Mouse (Mus musculus) hindbrain, embryonic 10.5 days (tissue): ENCODE measurements around the gene Tex12. TPM values are rescaled to one million over a fixed set of nuclear protein-coding genes. Genes with fewer than 3 reads are reported as not detected.

Experiments used
- DNase-seq: peaks from one replicate; pipeline ENCODE4 v3.0.0-alpha.2; 2017; ENCODE audit warnings: low spot score
- H3K27ac ChIP-seq: fragments of 300-500 bp; sonication (generic); 2 replicates; pipeline ENCODE4 v1.5.1; 2016; ENCODE audit warnings: mild to moderate bottlenecking, moderate library complexity
- H3K27me3 ChIP-seq: fragments of 300-500 bp; sonication (generic); 2 replicates; pipeline ENCODE4 v1.6.1; 2016; ENCODE audit warnings: mild to moderate bottlenecking; ENCODE audit not compliant: poor library complexity, insufficient read depth, severe bottlenecking
- H3K36me3 ChIP-seq: fragments of 300-500 bp; sonication (generic); 2 replicates; pipeline ENCODE4 v1.6.1; 2016; ENCODE audit warnings: mild to moderate bottlenecking, moderate library complexity
- H3K4me1 ChIP-seq: fragments of 300-500 bp; sonication (generic); replicated peaks from 2 replicates; pipeline ENCODE4 v1.6.1; 2016; ENCODE audit warnings: mild to moderate bottlenecking
- H3K4me3 ChIP-seq: fragments of 300-500 bp; sonication (generic); 2 replicates; pipeline ENCODE4 v1.5.1; 2016; ENCODE audit warnings: mild to moderate bottlenecking, moderate library complexity
- H3K9me3 ChIP-seq: fragments of 300-500 bp; sonication (generic); 2 replicates; pipeline ENCODE4 v1.6.1; 2016; ENCODE audit warnings: mild to moderate bottlenecking, moderate library complexity
- WGBS: fragments of 180-500 bp; shearing (Covaris S2); methylation state at CpG from one replicate; pipeline ENCODE4 v1.1.7; 2016; 5-methylcytosine and 5-hydroxymethylcytosine counted together
- polyA plus RNA-seq: library from polyadenylated mRNA; unstranded; fragments of >200 nt; fragmentation: Nextera tagmentation; extraction: Ambion mirVana; gene quantifications from 2 replicates; pipeline ENCODE4 v1.2.1, GENCODE M21; 2016

Tex12 gene
- polyA plus RNA-seq, 1 experiment from 2014 or later: 0.21 TPM

GRCm38 (mm10) chr9:50585145-50585818 lies 24.2 kb upstream of the Tex12 start:
- Histone ChIP-seq H3K4me1 (no peaks in the 10 kb centered on the region), H3K4me3 (no peak overlapping the region), H3K27me3 (no peaks in the 10 kb centered on the region), H3K27ac (no peak overlapping the region), H3K9me3 (no peaks in the 10 kb centered on the region), H3K36me3 (no peaks in the 10 kb centered on the region)
- DNase-seq: no peak
- WGBS: 82% methylated on average over 6 of the region's 6 CpGs

GRCm38 (mm10) chr9:50580370-50580769 lies 19.2 kb upstream of the Tex12 start:
- no peaks in the 10 kb centered on the region for H3K9me3 ChIP-seq
- no peak for DNase-seq
- H3K4me3 ChIP-seq: no peak overlapping the region
- no peak overlapping the region for H3K27ac ChIP-seq
- H3K4me1 ChIP-seq: no peaks in the 10 kb centered on the region
- WGBS: 49% methylated on average over 4 of the region's 4 CpGs
- H3K36me3 ChIP-seq: no peaks in the 10 kb centered on the region
- H3K27me3 ChIP-seq: no peaks in the 10 kb centered on the region

GRCm38 (mm10) chr9:50569599-50570525 lies 8.7 kb upstream of the Tex12 start:
- H3K4me1 ChIP-seq: no peaks in the 10 kb centered on the region
- H3K36me3 ChIP-seq: no peaks in the 10 kb centered on the region
- H3K27ac ChIP-seq: no peak overlapping the region
- H3K4me3 ChIP-seq: no peak overlapping the region
- WGBS: 81% methylated on average over 10 of the region's 10 CpGs
- DNase-seq: no peak
- H3K27me3 ChIP-seq: no peaks in the 10 kb centered on the region
- H3K9me3 ChIP-seq: no peaks in the 10 kb centered on the region

DNA sequence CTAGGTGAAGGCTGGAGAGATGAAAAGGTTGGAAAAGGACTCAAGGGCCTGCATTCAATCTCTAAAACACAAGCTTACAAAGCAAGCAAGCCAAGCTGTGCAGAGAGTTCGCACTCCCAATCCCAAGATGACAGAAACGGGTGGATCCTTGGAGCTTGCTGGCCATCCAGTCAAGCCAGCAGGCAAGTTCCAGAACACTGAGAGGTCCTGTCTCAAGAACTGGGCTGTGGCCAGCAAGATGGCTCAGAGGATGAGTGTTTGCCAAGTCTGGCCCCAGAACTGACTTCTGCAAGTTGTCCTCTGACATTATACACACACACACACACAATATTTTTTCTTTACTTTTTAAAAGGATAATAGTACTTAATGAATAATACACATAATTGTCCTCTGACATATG lies 6.8 kb upstream of the Tex12 start:
- no peaks in the 10 kb centered on the region for H3K36me3 ChIP-seq
- no peak for DNase-seq
- H3K4me1 ChIP-seq: no peaks in the 10 kb centered on the region
- no peak overlapping the region for H3K27ac ChIP-seq
- WGBS: 93% methylated on average over 2 of the region's 2 CpGs
- no peak overlapping the region for H3K4me3 ChIP-seq
- H3K9me3 ChIP-seq: no peaks in the 10 kb centered on the region
- no peaks in the 10 kb centered on the region for H3K27me3 ChIP-seq

DNA sequence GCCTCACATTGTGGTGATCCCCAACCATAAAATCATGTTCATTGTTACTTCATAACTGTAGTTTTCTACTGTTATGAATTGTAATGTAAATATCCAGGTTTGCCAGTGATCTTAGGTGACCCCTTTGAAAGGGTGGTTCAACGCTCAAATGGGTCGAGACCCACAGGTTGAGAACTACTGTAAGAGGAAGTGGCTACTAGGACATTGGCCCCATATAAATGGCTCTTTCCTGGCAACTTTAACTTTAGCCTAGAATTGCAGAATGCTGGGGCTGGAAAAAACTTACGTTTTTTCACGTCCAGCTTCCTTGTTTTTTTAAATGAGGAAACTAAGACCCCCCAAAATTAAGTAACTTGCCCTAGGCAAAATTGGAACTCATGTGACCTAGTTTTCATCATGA lies 6.2 kb upstream of the Tex12 start:
- 91% methylated on average over 4 of the region's 4 CpGs for WGBS
- H3K27me3 ChIP-seq: no peaks in the 10 kb centered on the region

GRCm38 (mm10) chr9:50565940-50566339 lies 4.8 kb upstream of the Tex12 start:
- WGBS: 84% methylated on average over 4 of the region's 4 CpGs

More for the DNA sequence above, 6.2 kb upstream of the Tex12 start:
- Histone ChIP-seq H3K4me3 (no peak overlapping the region), H3K9me3 (no peaks in the 10 kb centered on the region), H3K4me1 (no peaks in the 10 kb centered on the region), H3K27ac (no peak overlapping the region), H3K36me3 (no peaks in the 10 kb centered on the region)
- DNase-seq: no peak

GRCm38 (mm10) chr9:50565173-50565572 lies 4.0 kb upstream of the Tex12 start:
- H3K4me3 ChIP-seq: no peak overlapping the region
- no peaks in the 10 kb centered on the region for H3K9me3 ChIP-seq
- WGBS: 79% methylated on average over 7 of the region's 7 CpGs
- DNase-seq: no peak
- H3K27ac ChIP-seq: no peak overlapping the region
- H3K4me1 ChIP-seq: no peaks in the 10 kb centered on the region
- H3K27me3 ChIP-seq: no peaks in the 10 kb centered on the region
- H3K36me3 ChIP-seq: no peaks in the 10 kb centered on the region

More at GRCm38 (mm10) chr9:50565940-50566339, 4.8 kb upstream of the Tex12 start:
- Histone ChIP-seq H3K27ac (no peak overlapping the region), H3K27me3 (no peaks in the 10 kb centered on the region), H3K9me3 (no peaks in the 10 kb centered on the region), H3K36me3 (no peaks in the 10 kb centered on the region), H3K4me1 (no peaks in the 10 kb centered on the region), H3K4me3 (no peak overlapping the region)
- DNase-seq: no peak

GRCm38 (mm10) chr9:50561918-50562360 lies 814 bp upstream of the Tex12 start:
- H3K27me3 ChIP-seq: no peaks in the 10 kb centered on the region
- DNase-seq: no peak
- H3K4me1 ChIP-seq: no peaks in the 10 kb centered on the region
- H3K9me3 ChIP-seq: no peaks in the 10 kb centered on the region
- H3K36me3 ChIP-seq: no peaks in the 10 kb centered on the region
- 90% methylated on average over 2 of the region's 2 CpGs for WGBS
- no peak overlapping the region for H3K4me3 ChIP-seq
- no peak overlapping the region for H3K27ac ChIP-seq

DNA sequence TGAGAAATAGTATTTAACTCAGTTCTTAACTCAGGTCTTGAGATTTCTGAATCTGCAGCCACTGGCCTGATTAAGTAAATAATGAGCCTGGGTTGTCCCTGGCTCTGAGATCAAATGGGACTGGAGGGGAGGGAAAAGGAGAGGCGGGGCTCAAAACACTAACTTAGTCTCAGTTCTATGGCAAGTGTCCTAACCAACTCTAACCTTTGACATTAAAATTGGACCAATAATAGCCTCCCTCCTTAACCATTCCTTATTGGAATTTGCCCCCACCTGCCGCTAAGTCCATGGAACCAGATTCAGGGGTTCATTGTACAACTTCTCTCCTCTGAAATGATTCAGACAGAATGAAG lies 6.1 kb downstream of the Tex12 start, which contains the start of gene Bco2:
Bco2 (minus strand) TSS at position 88 of the 353 bp plus-strand sequence.
- Histone ChIP-seq H3K27ac (peak within 1 kb of the TSS; percentile 79), H3K9me3 (no peaks in the 10 kb centered on the region), H3K4me1 (peaks cover 15% of the 10 kb centered on the region), H3K4me3 (peak within 1 kb of the TSS; percentile 41), H3K27me3 (no peaks in the 10 kb centered on the region), H3K36me3 (no peaks in the 10 kb centered on the region)
- no peak for DNase-seq
- WGBS: 18% methylated on average over 2 of the region's 2 CpGs

GRCm38 (mm10) chr9:50554241-50555093 lies 6.7 kb downstream of the Tex12 start, which contains the start of gene Il18:
Gene Il18, plus strand, starts transcription at chr9:50554827.
- Histone ChIP-seq H3K27me3 (no peaks in the 10 kb centered on the region), H3K27ac (peak within 1 kb of the TSS; percentile 79), H3K36me3 (no peaks in the 10 kb centered on the region), H3K4me3 (peak within 1 kb of the TSS; percentile 41), H3K9me3 (no peaks in the 10 kb centered on the region), H3K4me1 (peaks cover 15% of the 10 kb centered on the region)
- 26% methylated on average over 12 of the region's 12 CpGs for WGBS
- peak; percentile 50 for DNase-seq

DNA sequence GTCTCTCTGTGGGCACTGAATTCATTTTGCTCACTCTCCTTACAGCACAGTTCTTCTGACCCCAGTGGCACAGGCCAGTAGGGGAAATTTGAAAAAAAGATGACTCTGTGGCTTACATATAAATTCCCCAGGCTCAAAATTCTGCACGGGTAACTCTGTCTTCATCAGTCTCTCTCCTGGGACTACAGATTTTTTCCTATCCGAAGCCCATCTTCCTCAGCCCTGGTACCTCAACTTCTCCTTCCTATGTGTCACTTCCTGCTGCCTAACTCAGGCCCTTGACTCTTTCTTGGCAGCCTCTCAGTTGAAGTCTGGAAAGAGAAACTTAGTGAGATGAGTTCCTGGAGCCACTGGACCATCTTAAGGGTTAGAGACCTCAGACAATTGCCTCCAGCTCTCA lies 7.6 kb downstream of the Tex12 start:
- Histone ChIP-seq H3K9me3 (no peaks in the 10 kb centered on the region), H3K27me3 (no peaks in the 10 kb centered on the region), H3K4me1 (peaks cover 15% of the 10 kb centered on the region), H3K36me3 (no peaks in the 10 kb centered on the region), H3K4me3 (no peak overlapping the region), H3K27ac (no peak overlapping the region)
- WGBS: 85% methylated on average over 2 of the region's 2 CpGs
- DNase-seq: no peak

GRCm38 (mm10) chr9:50552206-50552605 lies 8.9 kb downstream of the Tex12 start:
- no peak for DNase-seq
- H3K4me3 ChIP-seq: no peak overlapping the region
- H3K9me3 ChIP-seq: no peaks in the 10 kb centered on the region
- no peaks in the 10 kb centered on the region for H3K27me3 ChIP-seq
- 83% methylated on average over 5 of the region's 5 CpGs for WGBS
- peaks cover 15% of the 10 kb centered on the region for H3K4me1 ChIP-seq
- H3K36me3 ChIP-seq: no peaks in the 10 kb centered on the region
- H3K27ac ChIP-seq: no peak overlapping the region
